Comparison of ENCODE assay signal across 10 mouse cellular contexts in the genomic region with DNA sequence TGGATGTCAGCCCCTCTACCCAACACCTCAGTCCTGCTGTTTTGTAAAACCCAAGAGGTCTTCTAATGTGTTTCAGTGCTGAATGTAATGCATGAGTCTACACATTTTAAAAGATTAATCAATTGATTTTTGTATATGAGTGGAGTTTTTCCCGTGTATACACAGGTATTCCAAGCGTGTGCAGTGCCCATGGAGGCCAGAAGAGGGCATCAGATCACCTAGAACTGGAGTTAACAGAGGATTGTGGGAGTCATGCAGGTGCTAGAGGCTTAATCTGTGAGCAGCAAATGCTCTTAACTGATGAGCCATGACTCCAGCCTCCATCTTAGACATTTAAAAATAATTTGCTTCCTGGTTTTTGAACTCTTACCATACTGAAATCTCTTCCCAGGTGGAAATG.
DNase-seq lines count a peak whose midpoint lies in the region; ATAC-seq and TF ChIP-seq lines count a peak whose summit lies in the region.
"Had no signal": no experiment of that assay in that cellular context is flagged by ENCODE, and none has a peak within 500 bp of the region (broad histone marks: within the 10 kb centered on the region; RNA-seq: fewer than 3 reads in every experiment).

No protein-coding gene starts in this region.

- H3K27ac ChIP-seq in kidney, postnatal 0 days, result no peak overlapping the region
- H3K27ac ChIP-seq in kidney, embryonic 14.5 days (ENCODE audit: low read depth, low read length), result no peak overlapping the region
- H3K27ac ChIP-seq: embryonic facial prominence, embryonic 12.5 days had no signal

- 21% methylated on average over 2 of the region's 2 CpGs for WGBS in kidney, postnatal 0 days
- WGBS in kidney, embryonic 14.5 days, result 44% methylated on average over 2 of the region's 2 CpGs

- H3K4me3 ChIP-seq in kidney, postnatal 0 days (replicated peaks; ENCODE audit: low read depth, low read length), result no peak overlapping the region
- no peak overlapping the region for H3K4me3 ChIP-seq in kidney, embryonic 14.5 days (ENCODE audit: low read length)
- H3K4me3 ChIP-seq: embryonic facial prominence, embryonic 12.5 days had no signal

- no peaks in the 10 kb centered on the region for H3K27me3 ChIP-seq in kidney, postnatal 0 days (ENCODE audit: insufficient read depth, low read length)
- H3K27me3 ChIP-seq in kidney, embryonic 14.5 days (ENCODE audit: control insufficient read depth, insufficient read depth, low read length), result no peaks in the 10 kb centered on the region
- H3K27me3 ChIP-seq: embryonic facial prominence, embryonic 12.5 days had no signal

- no peaks in the 10 kb centered on the region for H3K9me3 ChIP-seq in kidney, postnatal 0 days (replicated peaks; ENCODE audit: low read length)
- H3K9me3 ChIP-seq in kidney, embryonic 14.5 days (ENCODE audit: control insufficient read depth, low read length), result no peaks in the 10 kb centered on the region

- no peak for ATAC-seq in cerebellum, adult (ENCODE audit: insufficient number of reproducible peaks, low FRiP score, low TSS enrichment)
- no peak for ATAC-seq in kidney, postnatal 0 days (replicated peaks; ENCODE audit: low FRiP score, low read depth)
- ATAC-seq in kidney, embryonic 14.5 days (ENCODE audit: low FRiP score, low TSS enrichment), result no peak
- no peak for ATAC-seq in granulocyte monocyte progenitor cell, adult 5-6 weeks (replicated peaks; ENCODE audit: poor library complexity, severe bottlenecking)

- H3K4me2 ChIP-seq in kidney, postnatal 0 days (ENCODE audit: low read length), result no peak overlapping the region
- H3K4me2 ChIP-seq in kidney, embryonic 14.5 days (replicated peaks; ENCODE audit: low read depth, low read length), result no peak overlapping the region
- H3K4me2 ChIP-seq: embryonic facial prominence, embryonic 12.5 days had no signal

- no peak overlapping the region for H3K9ac ChIP-seq in kidney, postnatal 0 days (ENCODE audit: low read depth, low read length)
- no peak overlapping the region for H3K9ac ChIP-seq in kidney, embryonic 14.5 days (ENCODE audit: low read depth, low read length)
- H3K9ac ChIP-seq: embryonic facial prominence, embryonic 12.5 days had no signal

- H3K36me3 ChIP-seq in kidney, postnatal 0 days (ENCODE audit: insufficient read depth, low read length), result no peaks in the 10 kb centered on the region
- no peaks in the 10 kb centered on the region for H3K36me3 ChIP-seq in kidney, embryonic 14.5 days (ENCODE audit: control insufficient read depth, insufficient read depth, low read length)
- H3K36me3 ChIP-seq: embryonic facial prominence, embryonic 12.5 days had no signal

- TF ChIP-seq CTCF in kidney, postnatal 0 days (IDR thresholded peaks at IDR 0.05; ENCODE audit: low read depth), result peak; percentile 69

- DNase-seq in cerebellum, postnatal 10 days, result peak; percentile 57
- DNase-seq in kidney, postnatal 0 days (ENCODE audit: low spot score), result no peak
- peak; percentile 1 for DNase-seq in 416B (ENCODE audit: low read depth)
- peak; percentile 46 for DNase-seq in embryo, embryonic 10.5 days (ENCODE audit: low spot score)
- DNase-seq in ovary, postnatal 36 days (ENCODE audit: low spot score), result no peak
- DNase-seq: gastrocnemius, postnatal 36 days had no signal

- no peaks in the 10 kb centered on the region for H3K4me1 ChIP-seq in kidney, postnatal 0 days (replicated peaks; ENCODE audit: insufficient read depth, low read length)
- H3K4me1 ChIP-seq in kidney, embryonic 14.5 days (ENCODE audit: control insufficient read depth, insufficient read depth, low read length), result no peaks in the 10 kb centered on the region
- H3K4me1 ChIP-seq: embryonic facial prominence, embryonic 12.5 days had no signal

Comparison
In these comparisons a context has a peak if more than half of its experiments do, and no peak if none do; other contexts are left out.
1. DNase-seq: peak in cerebellum, postnatal 10 days (2 of 2), 416B (single experiment) and embryo, embryonic 10.5 days (single experiment); none in kidney, postnatal 0 days (single experiment) and ovary, postnatal 36 days (single experiment).